Mouse (Mus musculus): ENCODE measurements at regions not wholly inside any gene's neighbourhood (a gene's known extent, or its start where the extent isn't known, plus 50 kb on each side); places are given as distances from the start of the nearest gene placed in this dataset.

DNA sequence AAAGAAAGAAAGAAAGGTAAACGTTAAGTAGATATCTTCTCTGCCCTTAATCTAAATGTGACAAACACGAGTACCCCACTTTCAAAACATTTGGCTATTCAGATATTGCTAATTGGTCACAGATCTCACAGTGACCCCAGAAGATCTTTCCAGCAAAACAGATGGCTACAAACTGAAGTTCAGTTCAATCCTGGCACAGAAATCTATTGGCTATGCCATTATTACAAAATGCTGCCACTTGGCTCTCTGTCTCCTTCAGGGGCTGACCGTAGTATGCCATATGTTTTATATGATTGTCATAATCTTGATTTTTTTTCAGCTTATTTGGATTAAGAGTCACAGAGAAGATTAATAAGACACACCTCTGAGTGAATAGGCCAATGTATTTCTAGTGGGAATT, 873.2 kb downstream of the Slc22a22 start:
- no peak overlapping the region for H3K4me3 ChIP-seq
- ATAC-seq (ENCODE audit: low FRiP score, low read depth), result no peak
- no peak overlapping the region for H3K9ac ChIP-seq (replicated peaks)
- no peak overlapping the region for H3K27ac ChIP-seq (replicated peaks)
- no peaks in the 10 kb centered on the region for H3K36me3 ChIP-seq
- no peaks in the 10 kb centered on the region for H3K27me3 ChIP-seq
- 93% methylated on average over 3 of the region's 3 CpGs for WGBS
- no peak overlapping the region for H3K4me2 ChIP-seq (replicated peaks)
- no peaks in the 10 kb centered on the region for H3K4me1 ChIP-seq
- no peaks in the 10 kb centered on the region for H3K9me3 ChIP-seq

DNA sequence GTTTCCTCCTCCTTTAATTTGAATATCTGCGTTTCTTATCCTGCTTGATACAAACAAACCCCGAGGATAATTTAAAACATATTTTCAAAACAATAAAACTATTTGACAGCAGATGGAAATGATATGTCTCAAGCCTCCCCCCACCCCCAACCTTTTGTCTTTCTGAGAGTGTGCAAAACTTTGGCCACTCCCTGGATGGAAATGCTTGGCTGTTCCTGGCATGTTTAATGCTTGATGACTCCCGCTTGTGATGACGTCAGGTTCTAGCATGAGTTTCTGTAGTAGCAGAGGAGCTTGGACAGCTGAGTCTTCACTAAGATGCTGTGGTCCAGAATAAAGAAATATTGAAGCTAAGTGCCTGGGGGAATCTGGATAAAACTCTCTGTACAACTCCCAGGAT, 884.8 kb downstream of the Slc22a22 start:
- Histone ChIP-seq H3K36me3 (no peaks in the 10 kb centered on the region), H3K4me3 (no peak overlapping the region), H3K27ac (replicated peaks) (no peak overlapping the region), H3K9ac (replicated peaks) (no peak overlapping the region), H3K27me3 (no peaks in the 10 kb centered on the region), H3K9me3 (no peaks in the 10 kb centered on the region), H3K4me1 (no peaks in the 10 kb centered on the region), H3K4me2 (replicated peaks) (no peak overlapping the region)
- ATAC-seq (ENCODE audit: low FRiP score, low read depth), result no peak
- 86% methylated on average over 4 of the region's 4 CpGs for WGBS

DNA sequence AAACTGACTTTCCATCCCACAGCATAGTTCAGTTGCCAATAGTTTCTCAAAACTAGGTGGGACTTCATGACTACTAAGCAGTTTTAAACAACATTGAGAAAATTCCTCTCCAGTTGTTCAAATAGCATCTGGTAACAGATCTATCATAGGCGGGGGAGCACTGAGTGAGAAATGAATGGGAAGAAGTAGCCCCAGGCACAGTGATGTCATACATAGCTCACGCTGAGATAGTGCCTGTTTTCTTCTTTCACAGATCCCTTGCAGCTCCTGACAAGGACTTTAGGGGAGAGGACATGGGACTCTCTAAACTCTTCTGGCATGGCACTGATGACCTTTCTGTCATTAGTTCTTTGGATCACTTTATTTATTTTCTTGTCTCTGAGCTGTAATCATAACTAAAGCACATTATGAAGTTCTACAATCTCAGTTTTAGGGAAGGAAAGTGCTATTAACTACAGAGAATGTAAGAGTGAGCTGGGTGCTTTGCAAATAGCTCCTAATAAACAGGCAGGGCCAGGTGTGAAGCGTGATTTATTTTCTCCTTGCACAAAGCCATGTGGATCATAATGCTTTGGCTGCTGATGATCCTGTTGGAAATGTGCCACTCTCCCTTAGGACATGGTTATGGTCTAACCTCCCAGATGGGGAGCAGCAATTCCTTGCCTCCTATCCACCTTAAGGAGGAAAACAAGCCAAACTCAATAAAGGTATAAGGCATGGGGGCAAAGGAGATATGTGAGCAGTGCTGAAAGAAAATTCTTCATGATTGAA, 896.5 kb downstream of the Slc22a22 start:
- Histone ChIP-seq H3K9me3 (no peaks in the 10 kb centered on the region), H3K4me2 (replicated peaks) (no peak overlapping the region), H3K4me1 (no peaks in the 10 kb centered on the region), H3K4me3 (no peak overlapping the region), H3K27ac (replicated peaks) (no peak overlapping the region), H3K27me3 (no peaks in the 10 kb centered on the region), H3K9ac (replicated peaks) (no peak overlapping the region), H3K36me3 (no peaks in the 10 kb centered on the region)
- WGBS, result 70% methylated on average over 3 of the region's 3 CpGs
- no peak for ATAC-seq (ENCODE audit: low FRiP score, low read depth)

DNA sequence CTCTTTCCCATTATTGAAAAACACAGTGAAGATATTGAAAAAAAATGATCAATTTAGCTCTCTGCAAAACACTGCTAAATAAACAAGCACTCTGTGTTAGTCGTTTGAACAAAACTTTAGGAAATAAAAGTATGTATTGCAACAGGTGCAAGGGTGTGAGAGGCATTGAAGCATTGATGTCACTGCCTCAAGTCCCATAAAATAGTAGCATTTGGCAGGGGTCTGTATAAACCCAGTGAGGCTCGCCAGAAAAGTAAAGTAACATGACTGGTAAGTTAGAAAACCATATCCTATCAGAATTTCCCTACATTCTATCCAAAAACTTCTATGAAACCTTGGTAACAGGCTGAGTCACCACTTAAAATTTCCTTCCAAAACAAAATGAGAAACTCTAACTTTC, 914.2 kb downstream of the Slc22a22 start:
- Histone ChIP-seq H3K4me3 (no peak overlapping the region), H3K9ac (replicated peaks) (no peak overlapping the region), H3K4me1 (no peaks in the 10 kb centered on the region), H3K27me3 (no peaks in the 10 kb centered on the region), H3K9me3 (no peaks in the 10 kb centered on the region), H3K36me3 (no peaks in the 10 kb centered on the region), H3K27ac (replicated peaks) (no peak overlapping the region), H3K4me2 (replicated peaks) (no peak overlapping the region)
- no peak for ATAC-seq (ENCODE audit: low FRiP score, low read depth)
- WGBS, result 69% methylated on average over 2 of the region's 2 CpGs

DNA sequence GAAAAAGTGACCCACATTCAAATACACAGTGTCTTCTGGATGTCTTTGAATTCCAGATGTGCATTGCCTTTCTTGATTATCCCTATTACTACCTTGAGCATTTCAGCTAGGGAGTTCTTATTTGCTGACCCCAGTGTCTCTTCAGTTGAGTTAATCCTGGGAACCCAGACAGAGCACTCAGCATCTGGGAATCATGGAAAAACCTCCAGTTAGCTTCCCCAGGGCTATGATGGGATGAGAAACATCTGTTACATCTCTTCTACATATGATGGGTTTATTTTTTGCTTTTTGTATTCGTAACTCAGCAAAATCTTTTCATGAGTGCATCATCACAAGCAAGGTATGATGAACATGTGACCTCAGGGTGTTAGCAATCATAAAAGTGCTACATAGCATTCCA, 914.6 kb downstream of the Slc22a22 start:
- H3K27me3 ChIP-seq, result no peaks in the 10 kb centered on the region
- H3K36me3 ChIP-seq, result no peaks in the 10 kb centered on the region
- H3K27ac ChIP-seq (replicated peaks), result no peak overlapping the region
- no peak overlapping the region for H3K4me2 ChIP-seq (replicated peaks)
- no peak overlapping the region for H3K9ac ChIP-seq (replicated peaks)
- H3K4me1 ChIP-seq, result no peaks in the 10 kb centered on the region
- WGBS, result 80% methylated on average over 1 of the region's 1 CpGs
- no peak for ATAC-seq (ENCODE audit: low FRiP score, low read depth)
- no peak overlapping the region for H3K4me3 ChIP-seq
- H3K9me3 ChIP-seq, result no peaks in the 10 kb centered on the region

DNA sequence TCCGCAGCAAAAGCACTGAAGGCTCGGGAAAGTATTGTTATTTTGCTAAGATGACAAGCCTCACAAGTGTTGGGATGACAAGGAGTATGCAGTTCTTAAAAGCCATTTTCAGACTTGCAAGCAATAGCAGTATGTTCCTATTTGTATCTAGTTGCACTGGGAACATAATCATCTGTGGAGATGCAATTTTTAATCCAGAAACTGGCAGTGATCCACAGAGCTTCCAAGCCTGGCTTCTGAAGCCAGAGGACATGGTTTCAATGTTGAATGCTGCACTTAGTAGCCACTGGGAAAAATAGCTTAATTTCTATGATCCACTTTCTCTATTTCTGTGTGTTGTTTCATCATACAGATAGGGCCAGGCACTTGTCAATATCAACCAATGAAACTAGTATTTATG, 915.3 kb downstream of the Slc22a22 start:
- Histone ChIP-seq H3K9me3 (no peaks in the 10 kb centered on the region), H3K36me3 (no peaks in the 10 kb centered on the region), H3K27me3 (no peaks in the 10 kb centered on the region), H3K4me3 (no peak overlapping the region), H3K9ac (replicated peaks) (no peak overlapping the region), H3K27ac (replicated peaks) (no peak overlapping the region), H3K4me1 (no peaks in the 10 kb centered on the region), H3K4me2 (replicated peaks) (no peak overlapping the region)
- WGBS, result 90% methylated on average over 2 of the region's 2 CpGs
- no peak for ATAC-seq (ENCODE audit: low FRiP score, low read depth)

DNA sequence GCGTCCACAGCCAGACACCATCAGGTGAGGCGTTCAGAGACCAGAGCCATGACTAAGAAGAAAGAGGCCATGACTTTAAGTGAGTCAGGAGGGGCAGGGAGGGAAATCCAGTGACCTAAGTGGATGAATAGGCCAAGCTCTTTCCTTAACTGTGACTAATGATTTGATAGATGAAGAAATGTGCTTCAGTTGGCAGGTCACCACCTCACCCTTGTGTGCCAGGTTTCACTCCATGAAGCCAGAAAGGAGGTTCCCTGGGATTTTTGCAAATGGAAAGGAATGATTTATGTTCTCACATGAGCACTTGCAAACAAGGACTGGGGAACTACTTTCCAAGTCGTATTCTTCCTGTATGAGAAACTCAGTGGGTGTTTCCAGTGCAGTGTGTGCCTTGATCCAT, 923.0 kb downstream of the Slc22a22 start:
- Histone ChIP-seq H3K9me3 (no peaks in the 10 kb centered on the region), H3K36me3 (no peaks in the 10 kb centered on the region), H3K4me2 (replicated peaks) (no peak overlapping the region), H3K9ac (replicated peaks) (no peak overlapping the region), H3K4me1 (no peaks in the 10 kb centered on the region), H3K27ac (replicated peaks) (no peak overlapping the region), H3K27me3 (no peaks in the 10 kb centered on the region), H3K4me3 (no peak overlapping the region)
- ATAC-seq (ENCODE audit: low FRiP score, low read depth), result no peak
- 80% methylated on average over 3 of the region's 3 CpGs for WGBS

DNA sequence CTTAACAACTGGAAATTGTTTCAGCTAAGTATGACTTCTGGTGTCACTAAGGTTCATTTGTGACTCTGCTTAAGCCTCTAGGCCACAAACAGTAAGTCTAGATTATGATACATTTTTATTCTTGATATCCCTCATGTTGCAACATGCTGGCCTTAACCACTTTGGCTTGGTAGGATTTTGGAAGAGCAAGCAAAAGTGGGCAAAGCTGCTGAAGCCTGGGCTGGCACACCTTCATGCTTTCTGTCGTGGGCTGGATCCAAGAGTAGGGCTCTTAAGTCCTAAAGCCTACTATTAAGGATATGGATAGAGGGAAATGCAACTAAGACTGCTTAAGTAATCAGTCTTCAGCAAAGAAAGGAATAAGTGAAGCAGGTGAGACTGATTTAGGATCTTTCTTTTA, 923.6 kb downstream of the Slc22a22 start:
- WGBS, result 73% methylated on average over 1 of the region's 1 CpGs
- Histone ChIP-seq H3K9ac (replicated peaks) (no peak overlapping the region), H3K27me3 (no peaks in the 10 kb centered on the region), H3K27ac (replicated peaks) (no peak overlapping the region), H3K4me3 (no peak overlapping the region), H3K4me2 (replicated peaks) (no peak overlapping the region), H3K36me3 (no peaks in the 10 kb centered on the region), H3K9me3 (no peaks in the 10 kb centered on the region), H3K4me1 (no peaks in the 10 kb centered on the region)
- ATAC-seq (ENCODE audit: low FRiP score, low read depth), result no peak

DNA sequence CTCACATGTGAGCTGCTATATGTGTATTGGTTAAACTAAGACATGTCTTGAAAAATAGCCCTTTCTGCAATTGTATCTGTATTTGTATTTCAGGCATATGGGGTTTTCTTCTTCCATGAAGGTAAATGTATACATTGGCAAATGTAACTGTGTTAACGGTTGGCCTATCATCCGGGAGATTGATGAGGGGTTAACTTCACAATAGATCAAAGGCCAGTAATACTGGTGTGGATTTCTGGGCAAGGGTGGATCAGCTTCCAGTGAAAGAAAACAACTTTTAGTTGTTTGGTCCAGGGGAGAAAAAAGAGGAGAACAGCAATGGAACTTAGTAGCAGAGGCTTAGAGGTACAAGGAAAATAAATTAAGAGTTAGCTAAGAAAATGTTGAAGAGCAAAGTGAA, 945.9 kb downstream of the Slc22a22 start:
- no peak overlapping the region for H3K4me3 ChIP-seq
- WGBS, result 34% methylated on average over 2 of the region's 2 CpGs
- no peak overlapping the region for H3K27ac ChIP-seq (replicated peaks)
- H3K9ac ChIP-seq (replicated peaks), result no peak overlapping the region
- H3K27me3 ChIP-seq, result no peaks in the 10 kb centered on the region
- H3K4me2 ChIP-seq (replicated peaks), result no peak overlapping the region
- H3K9me3 ChIP-seq, result no peaks in the 10 kb centered on the region
- no peaks in the 10 kb centered on the region for H3K36me3 ChIP-seq
- ATAC-seq (ENCODE audit: low FRiP score, low read depth), result no peak
- H3K4me1 ChIP-seq, result no peaks in the 10 kb centered on the region

DNA sequence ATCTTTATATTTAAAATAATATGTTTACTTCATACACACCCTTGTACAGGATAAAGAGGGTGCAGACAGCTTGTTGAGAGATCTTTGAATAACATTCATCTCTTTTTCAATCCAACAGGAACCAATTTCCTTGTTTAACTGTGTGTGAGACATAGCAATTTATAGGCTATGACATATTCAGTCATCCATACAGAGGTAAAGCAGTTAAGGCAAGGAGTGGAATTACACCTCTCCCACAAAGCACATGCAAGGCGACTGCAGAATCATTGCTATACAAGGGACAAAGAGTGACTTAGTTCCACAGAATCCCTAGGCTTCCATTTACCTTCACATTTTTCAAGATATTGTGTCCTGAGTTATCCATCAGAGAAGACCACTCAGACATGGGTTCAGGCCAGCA, 959.0 kb downstream of the Slc22a22 start:
- no peaks in the 10 kb centered on the region for H3K4me1 ChIP-seq
- H3K36me3 ChIP-seq, result no peaks in the 10 kb centered on the region
- H3K4me2 ChIP-seq (replicated peaks), result no peak overlapping the region
- WGBS, result 88% methylated on average over 1 of the region's 1 CpGs
- H3K27me3 ChIP-seq, result no peaks in the 10 kb centered on the region
- H3K27ac ChIP-seq (replicated peaks), result no peak overlapping the region
- H3K4me3 ChIP-seq, result no peak overlapping the region
- ATAC-seq (ENCODE audit: low FRiP score, low read depth), result no peak
- no peaks in the 10 kb centered on the region for H3K9me3 ChIP-seq
- H3K9ac ChIP-seq (replicated peaks), result no peak overlapping the region

DNA sequence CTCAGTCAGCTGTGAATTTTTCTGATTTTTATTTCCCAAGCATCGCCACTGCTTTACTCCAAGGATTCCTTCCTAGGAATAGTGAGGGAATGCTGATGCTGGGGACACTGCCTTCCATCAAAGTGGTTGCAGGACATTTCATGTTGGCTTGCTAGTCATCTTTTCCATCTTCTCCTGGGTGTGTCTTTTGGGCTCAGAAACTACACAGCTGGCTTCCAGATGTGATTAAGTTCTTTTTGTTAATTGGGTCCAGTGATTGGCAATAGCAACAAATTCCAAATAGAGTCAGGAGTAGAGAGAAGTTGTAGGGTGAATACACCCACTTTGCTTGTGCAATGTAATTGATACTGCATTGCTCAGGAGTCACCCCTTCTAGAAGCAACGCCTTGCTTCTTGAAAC, 961.3 kb downstream of the Slc22a22 start:
- Histone ChIP-seq H3K27me3 (no peaks in the 10 kb centered on the region), H3K4me2 (replicated peaks) (no peak overlapping the region), H3K4me1 (no peaks in the 10 kb centered on the region), H3K36me3 (no peaks in the 10 kb centered on the region), H3K4me3 (no peak overlapping the region), H3K9ac (replicated peaks) (no peak overlapping the region), H3K27ac (replicated peaks) (no peak overlapping the region), H3K9me3 (no peaks in the 10 kb centered on the region)
- ATAC-seq (ENCODE audit: low FRiP score, low read depth), result no peak
- WGBS, result 89% methylated on average over 2 of the region's 2 CpGs

DNA sequence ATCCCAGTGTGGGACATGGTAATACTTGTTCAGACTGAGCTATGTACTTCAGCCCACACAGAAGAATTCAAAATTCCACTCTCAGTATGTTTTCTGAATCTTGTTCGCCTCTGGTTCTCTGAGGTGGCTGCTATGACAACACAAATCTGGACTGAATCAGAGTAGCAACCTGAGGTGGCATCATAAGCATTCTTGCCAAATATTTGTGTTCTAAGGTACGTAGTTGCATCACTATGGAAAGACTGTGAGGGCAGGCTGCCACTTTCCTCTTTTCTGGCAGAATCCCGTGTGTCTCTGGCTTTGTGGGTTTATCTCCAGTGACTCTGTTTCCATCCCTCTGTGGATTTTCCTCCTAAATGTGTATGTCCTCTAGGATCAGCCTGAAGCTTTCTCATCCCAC, 978.7 kb downstream of the Slc22a22 start:
- WGBS, result 88% methylated on average over 3 of the region's 3 CpGs
- Histone ChIP-seq H3K27me3 (no peaks in the 10 kb centered on the region), H3K4me1 (no peaks in the 10 kb centered on the region), H3K4me3 (no peak overlapping the region), H3K27ac (replicated peaks) (no peak overlapping the region), H3K36me3 (no peaks in the 10 kb centered on the region), H3K9ac (replicated peaks) (no peak overlapping the region), H3K4me2 (replicated peaks) (no peak overlapping the region), H3K9me3 (no peaks in the 10 kb centered on the region)
- no peak for ATAC-seq (ENCODE audit: low FRiP score, low read depth)

DNA sequence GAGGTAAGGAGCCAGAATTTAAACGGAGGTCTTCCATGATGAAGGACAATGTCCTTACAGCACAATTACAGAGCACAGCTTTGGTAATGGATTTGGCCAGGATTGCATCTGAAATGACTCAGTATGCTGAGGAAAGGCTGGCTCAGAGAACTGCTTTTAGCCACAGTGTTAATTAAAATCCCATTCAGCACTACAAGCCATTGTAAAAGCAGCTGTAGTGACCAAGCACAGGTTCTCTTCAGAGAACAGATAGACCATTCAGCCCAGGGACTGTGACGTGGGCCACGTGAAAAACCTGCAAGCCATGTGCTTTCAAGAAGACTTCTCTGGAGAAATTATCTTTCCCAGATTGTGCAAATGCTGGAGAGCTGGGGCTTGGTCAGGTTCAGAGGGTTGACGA, 979.7 kb downstream of the Slc22a22 start:
- no peak overlapping the region for H3K9ac ChIP-seq (replicated peaks)
- H3K36me3 ChIP-seq, result no peaks in the 10 kb centered on the region
- WGBS, result 76% methylated on average over 4 of the region's 4 CpGs
- H3K4me3 ChIP-seq, result no peak overlapping the region
- no peaks in the 10 kb centered on the region for H3K27me3 ChIP-seq
- no peaks in the 10 kb centered on the region for H3K9me3 ChIP-seq
- ATAC-seq (ENCODE audit: low FRiP score, low read depth), result no peak
- no peak overlapping the region for H3K27ac ChIP-seq (replicated peaks)
- H3K4me1 ChIP-seq, result no peaks in the 10 kb centered on the region
- no peak overlapping the region for H3K4me2 ChIP-seq (replicated peaks)
